Mouse (Mus musculus) stomach, postnatal 0 days (tissue): ENCODE data around the gene Cela3a. TPM values are rescaled to one million over a fixed set of nuclear protein-coding genes. Genes with fewer than 3 reads are reported as not detected.

ENCODE experiments used
- ATAC-seq: fragments of 200-750 bp; cut with Nextera tagmentation; 2 replicates; pipeline ENCODE4 v1.8.0; 2017; ENCODE audit not compliant: low FRiP score, low TSS enrichment
- DNase-seq: peaks from one replicate; pipeline ENCODE4 v3.0.0-alpha.2; 2016; ENCODE audit warnings: low spot score
- H3K27ac ChIP-seq: fragments of 300-500 bp; sonication (generic); replicated peaks from 2 replicates; pipeline ENCODE4 v1.5.1; 2014; ENCODE audit warnings: mild to moderate bottlenecking, control low read depth
- H3K27me3 ChIP-seq: fragments of 300-500 bp; sonication (generic); 2 replicates; pipeline ENCODE4 v1.6.1; 2014; ENCODE audit warnings: low read length; ENCODE audit not compliant: control insufficient read depth, insufficient read depth
- H3K36me3 ChIP-seq: fragments of 300-500 bp; sonication (generic); 2 replicates; pipeline ENCODE4 v1.6.1; 2014; ENCODE audit warnings: low read length, mixed read lengths; ENCODE audit not compliant: control insufficient read depth, insufficient read depth
- H3K4me1 ChIP-seq: fragments of 300-500 bp; sonication (generic); replicated peaks from 2 replicates; pipeline ENCODE4 v1.6.1; 2014; ENCODE audit warnings: antibody characterized with exemption; ENCODE audit not compliant: control insufficient read depth, insufficient read depth
- H3K4me2 ChIP-seq: fragments of 300-500 bp; sonication (generic); replicated peaks from 2 replicates; pipeline ENCODE4 v1.6.1; 2014; ENCODE audit warnings: low read depth, mild to moderate bottlenecking, control low read depth, moderate library complexity
- H3K4me3 ChIP-seq: fragments of 300-500 bp; sonication (generic); 2 replicates; pipeline ENCODE4 v1.5.1; 2014; ENCODE audit warnings: low read depth, low read length, control low read depth
- H3K9ac ChIP-seq: fragments of 300-500 bp; sonication (generic); 2 replicates; pipeline ENCODE4 v1.6.1; 2014; ENCODE audit warnings: mild to moderate bottlenecking, low read length, control low read depth, mixed read lengths
- H3K9me3 ChIP-seq: fragments of 300-500 bp; sonication (generic); 2 replicates; pipeline ENCODE4 v1.6.1; 2016; ENCODE audit warnings: low read length; ENCODE audit not compliant: control insufficient read depth
- CTCF ChIP-seq: IDR thresholded peaks from 2 replicates; pipeline ENCODE4 v1.5.1; 2016; ENCODE audit warnings: antibody characterized with exemption, low read depth, mild to moderate bottlenecking, moderate library complexity
- EP300 ChIP-seq: optimal IDR thresholded peaks from 2 replicates; pipeline ENCODE3; 2016; ENCODE audit warnings: antibody characterized with exemption
- WGBS: fragments of 180-500 bp; shearing (Covaris S2); extraction: QIAGEN DNeasy Blood & Tissue Kit; methylation state at CpG from one replicate; pipeline ENCODE4 v1.1.7; 2014; 5-methylcytosine and 5-hydroxymethylcytosine counted together
- polyA plus RNA-seq: library from polyadenylated mRNA; unstranded; fragments of >200 nt; fragmentation: Nextera tagmentation; extraction: Ambion mirVana; gene quantifications from 2 replicates; pipeline ENCODE4 v1.2.1, GENCODE M21; 2015

The Cela3a gene
- polyA plus RNA-seq, 1 experiment from 2014 or later: not detected

DNA sequence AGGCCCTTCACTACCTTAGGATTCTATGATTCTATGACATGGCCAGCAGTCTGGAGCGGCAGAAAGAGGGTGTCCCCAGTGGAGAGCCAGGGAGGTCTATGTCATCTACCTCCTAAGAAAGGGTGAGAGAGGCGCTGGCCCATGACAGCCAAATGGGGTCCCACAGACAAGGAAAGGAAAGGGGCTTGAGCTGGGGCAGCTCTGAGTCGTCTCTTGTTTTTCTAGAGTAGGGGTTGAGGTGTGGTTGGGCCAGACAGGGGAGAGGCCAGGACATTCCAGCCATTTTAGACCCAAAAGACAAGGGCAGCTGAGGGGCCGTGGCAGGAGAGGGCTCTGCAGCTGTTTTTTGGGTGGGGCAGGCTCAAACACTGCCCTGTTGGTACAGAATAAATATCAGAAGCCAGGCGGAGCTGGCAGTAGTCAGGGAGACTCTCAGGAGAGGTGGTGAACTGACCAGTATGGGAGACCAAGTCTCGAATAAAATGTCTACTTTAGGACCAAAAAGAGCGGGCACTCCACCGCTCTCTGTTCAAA, 43.7 kb upstream of the Cela3a start, which contains the start of gene 1700013G24Rik:
TSS of gene 1700013G24Rik (plus strand) at position 51 of the 534 bp plus-strand sequence.
- DNase-seq (no peak), ATAC-seq (no peak)
- H3K4me2 ChIP-seq: no peak within 1 kb of the TSS
- WGBS: 79% methylated on average over 8 of the region's 8 CpGs
- no peak within 1 kb of the TSS for H3K9ac ChIP-seq
- no peak within 1 kb of the TSS for H3K27ac ChIP-seq
- TF ChIP-seq EP300 (no peak), CTCF (no peak)
- H3K4me1 ChIP-seq: peaks cover 6% of the 10 kb centered on the region
- no peaks in the 10 kb centered on the region for H3K27me3 ChIP-seq
- no peaks in the 10 kb centered on the region for H3K36me3 ChIP-seq
- no peaks in the 10 kb centered on the region for H3K9me3 ChIP-seq
- H3K4me3 ChIP-seq: no peak within 1 kb of the TSS

DNA sequence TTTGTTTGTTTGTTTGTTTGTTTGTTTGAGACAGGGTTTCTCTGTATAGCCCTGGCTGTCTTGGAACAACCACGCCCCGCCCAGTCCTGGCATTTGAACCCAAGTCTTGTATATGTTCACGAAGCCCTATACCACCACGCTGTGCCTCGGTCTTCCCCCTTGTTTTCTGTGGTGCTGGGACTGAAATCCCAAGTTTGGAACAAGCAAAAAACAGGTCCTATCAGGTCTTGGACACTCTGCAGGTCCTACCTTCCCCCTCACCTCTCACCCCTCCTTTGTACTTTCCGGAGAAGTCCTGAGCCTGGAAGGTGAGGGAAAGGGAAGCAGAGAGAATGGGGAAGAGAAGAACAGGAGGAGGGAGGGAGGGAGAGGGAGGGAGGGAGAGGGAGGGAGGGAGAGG, 42.6 kb upstream of the Cela3a start:
- Histone ChIP-seq H3K36me3 (no peaks in the 10 kb centered on the region), H3K4me2 (no peak overlapping the region), H3K27me3 (no peaks in the 10 kb centered on the region), H3K4me3 (no peak overlapping the region), H3K4me1 (peaks cover 10% of the 10 kb centered on the region), H3K9ac (no peak overlapping the region), H3K27ac (no peak overlapping the region), H3K9me3 (no peaks in the 10 kb centered on the region)
- ATAC-seq (no peak), DNase-seq (no peak)
- no peak for TF ChIP-seq EP300
- no peak for TF ChIP-seq CTCF
- 80% methylated on average over 6 of the region's 6 CpGs for WGBS

DNA sequence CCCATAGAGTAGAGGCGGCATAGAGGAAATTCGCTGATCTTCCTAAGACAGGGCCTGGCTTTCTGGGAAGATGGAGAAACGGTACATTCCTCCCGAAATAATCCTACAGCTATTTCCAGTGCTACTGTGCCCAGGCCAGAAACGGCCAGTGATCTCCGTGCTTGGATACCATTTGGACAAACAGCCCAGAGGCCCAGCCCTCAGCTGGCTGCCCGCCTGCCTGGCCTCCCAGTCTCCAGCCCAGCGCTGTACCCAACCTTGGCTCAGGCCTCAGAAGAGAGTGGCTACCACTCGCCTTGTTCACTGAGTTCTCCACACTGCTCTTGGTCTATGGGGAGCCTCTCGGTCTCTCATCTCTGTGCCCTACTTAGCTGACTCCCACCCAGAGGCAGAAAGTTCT, 40.1 kb upstream of the Cela3a start:
- H3K27me3 ChIP-seq: no peaks in the 10 kb centered on the region
- no peak overlapping the region for H3K4me2 ChIP-seq
- 53% methylated on average over 10 of the region's 10 CpGs for WGBS
- DNase-seq: no peak
- H3K4me3 ChIP-seq: no peak overlapping the region
- peaks cover 10% of the 10 kb centered on the region for H3K4me1 ChIP-seq
- H3K9me3 ChIP-seq: no peaks in the 10 kb centered on the region
- no peaks in the 10 kb centered on the region for H3K36me3 ChIP-seq
- ATAC-seq: 0 out of 2 replicates have a peak, but pooled peaks have one; percentile 24
- peak overlapping the region; percentile 53; the same call in 1 of the 2 replicates for H3K27ac ChIP-seq
- H3K9ac ChIP-seq: no peak overlapping the region
- TF ChIP-seq EP300 (no peak), CTCF (no peak)

DNA sequence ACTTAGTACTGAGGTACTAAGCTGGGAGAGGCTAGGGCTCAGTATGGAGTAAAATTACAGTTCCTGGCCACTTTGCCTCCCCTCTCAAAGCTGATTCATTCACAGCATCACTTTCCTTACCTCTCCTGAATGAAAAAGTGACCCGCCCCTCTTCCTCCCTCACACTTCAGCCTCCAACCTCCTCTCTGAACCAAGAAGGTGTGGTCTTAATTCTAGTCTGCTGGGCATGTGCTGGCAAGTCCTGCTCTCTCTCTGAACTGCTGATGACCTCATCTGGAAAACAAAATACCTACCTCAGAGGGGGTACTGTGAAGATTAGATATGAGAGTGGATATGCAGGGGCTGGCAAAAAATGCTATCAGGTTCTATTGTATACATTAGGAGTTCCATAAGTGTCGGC, 39.5 kb upstream of the Cela3a start:
- Histone ChIP-seq H3K4me3 (no peak overlapping the region), H3K9ac (no peak overlapping the region), H3K9me3 (no peaks in the 10 kb centered on the region), H3K27ac (peak overlapping the region; percentile 66; the same call in 1 of the 2 replicates), H3K27me3 (no peaks in the 10 kb centered on the region), H3K36me3 (no peaks in the 10 kb centered on the region), H3K4me2 (no peak overlapping the region), H3K4me1 (peaks cover 10% of the 10 kb centered on the region)
- ATAC-seq: peak; percentile 39; the same call in 1 of the 2 replicates
- WGBS: 35% methylated on average over 2 of the region's 2 CpGs
- DNase-seq: no peak
- TF ChIP-seq EP300 (no peak), CTCF (no peak)

DNA sequence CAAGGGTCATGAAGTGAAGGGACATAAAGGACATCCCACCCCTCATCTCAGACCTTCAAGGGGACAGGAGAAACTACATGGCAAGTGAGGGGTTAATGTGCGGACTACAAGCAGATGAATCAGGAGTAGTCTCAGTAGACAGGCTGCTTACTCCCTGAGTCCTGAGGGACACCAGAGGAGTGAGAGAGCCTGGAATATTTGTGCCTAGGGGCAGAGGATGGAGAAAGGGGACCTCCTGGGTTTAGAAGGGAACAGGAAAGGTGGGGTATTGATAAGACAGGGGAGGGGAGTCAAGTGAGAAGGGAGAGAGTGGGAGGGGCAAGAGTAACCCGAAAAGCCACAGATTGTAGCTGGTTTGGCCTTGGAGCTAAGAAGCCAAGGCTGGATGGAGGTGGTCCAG, 39.0 kb upstream of the Cela3a start:
- Histone ChIP-seq H3K9ac (no peak overlapping the region), H3K4me1 (peaks cover 10% of the 10 kb centered on the region), H3K9me3 (no peaks in the 10 kb centered on the region), H3K4me2 (no peak overlapping the region), H3K4me3 (no peak overlapping the region), H3K36me3 (no peaks in the 10 kb centered on the region), H3K27me3 (no peaks in the 10 kb centered on the region), H3K27ac (peak overlapping the region; percentile 66; the same call in 1 of the 2 replicates)
- no peak for TF ChIP-seq CTCF
- TF ChIP-seq EP300: no peak
- 23% methylated on average over 2 of the region's 2 CpGs for WGBS
- no peak for DNase-seq
- ATAC-seq: peak; percentile 8; the same call in 1 of the 2 replicates

DNA sequence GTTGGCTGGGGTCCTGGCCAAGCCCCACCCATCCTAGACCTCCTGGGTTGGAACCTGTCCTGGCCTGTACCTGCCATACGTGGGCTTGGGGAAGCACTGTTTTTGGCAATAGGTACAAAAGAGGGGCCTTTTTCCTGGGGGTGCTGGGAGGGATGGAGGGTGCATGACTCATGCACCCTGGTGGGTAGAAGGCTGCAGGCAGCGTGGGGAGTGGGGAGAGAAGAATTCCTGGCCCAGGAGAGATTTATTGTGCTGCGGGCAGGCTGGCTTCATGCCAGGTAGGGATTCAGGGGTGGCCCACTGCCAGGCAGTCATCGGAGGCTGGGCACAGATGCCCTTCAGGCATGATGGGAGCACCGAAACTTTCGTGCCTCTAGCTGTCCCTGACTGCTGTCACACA, 38.6 kb upstream of the Cela3a start:
- DNase-seq: no peak
- peak; percentile 48; the same call in 1 of the 2 replicates for ATAC-seq
- Histone ChIP-seq H3K4me1 (peaks cover 8% of the 10 kb centered on the region), H3K27me3 (no peaks in the 10 kb centered on the region), H3K9me3 (no peaks in the 10 kb centered on the region), H3K4me3 (no peak overlapping the region), H3K27ac (peak overlapping the region; percentile 66), H3K9ac (no peak overlapping the region), H3K4me2 (no peak overlapping the region), H3K36me3 (no peaks in the 10 kb centered on the region)
- 42% methylated on average over 6 of the region's 6 CpGs for WGBS
- TF ChIP-seq EP300 (peak; percentile 84), CTCF (no peak)
